Mouse (Mus musculus): ENCODE results near the gene Cnot1. TPM values are rescaled to one million over a fixed set of nuclear protein-coding genes. Genes with fewer than 3 reads are reported as not detected.

Cnot1 gene
- polyA plus RNA-seq, 1 experiment from 2014 or later, result 47.7 TPM

- no peak overlapping the region for H3K4me3 ChIP-seq
- peaks cover 77% of the 10 kb centered on the region for H3K27me3 ChIP-seq (replicated peaks)
- WGBS (ENCODE audit: insufficient replicate concordance), result 65% methylated on average over 4 of the region's 4 CpGs
- H3K4me1 ChIP-seq, result peaks cover 22% of the 10 kb centered on the region
- H3K27ac ChIP-seq, result no peak overlapping the region
- no peak for ATAC-seq
- no peaks in the 10 kb centered on the region for H3K9me3 ChIP-seq (replicated peaks)
- no peak overlapping the region for H3K9ac ChIP-seq
- no peaks in the 10 kb centered on the region for H3K36me3 ChIP-seq
- H3K4me2 ChIP-seq, result no peak overlapping the region
Measured at GRCm38 (mm10) chr8:95701809-95702208, 105.5 kb downstream of the Cnot1 start.

- H3K4me3 ChIP-seq, result no peak overlapping the region
- no peaks in the 10 kb centered on the region for H3K36me3 ChIP-seq
- no peak overlapping the region for H3K27ac ChIP-seq
- peaks cover 90% of the 10 kb centered on the region for H3K27me3 ChIP-seq (replicated peaks)
- H3K4me1 ChIP-seq, result peaks cover 22% of the 10 kb centered on the region
- H3K4me2 ChIP-seq, result no peak overlapping the region
- H3K9ac ChIP-seq, result no peak overlapping the region
- 61% methylated on average over 9 of the region's 9 CpGs for WGBS (ENCODE audit: insufficient replicate concordance)
- no peaks in the 10 kb centered on the region for H3K9me3 ChIP-seq (replicated peaks)
- ATAC-seq, result no peak
Measured at GRCm38 (mm10) chr8:95700282-95700681, 107.0 kb downstream of the Cnot1 start.

- Histone ChIP-seq H3K27me3 (replicated peaks) (peaks cover 96% of the 10 kb centered on the region), H3K4me3 (no peak overlapping the region), H3K4me1 (peaks cover 11% of the 10 kb centered on the region), H3K27ac (no peak overlapping the region), H3K9ac (no peak overlapping the region), H3K9me3 (replicated peaks) (no peaks in the 10 kb centered on the region), H3K36me3 (no peaks in the 10 kb centered on the region), H3K4me2 (no peak overlapping the region)
- WGBS (ENCODE audit: insufficient replicate concordance), result 14% methylated on average over 6 of the region's 6 CpGs
- ATAC-seq, result no peak
Measured at GRCm38 (mm10) chr8:95698179-95698578, 109.1 kb downstream of the Cnot1 start.

- Histone ChIP-seq H3K4me2 (no peak overlapping the region), H3K4me1 (peaks cover under 1% of the 10 kb centered on the region), H3K4me3 (no peak overlapping the region), H3K36me3 (no peaks in the 10 kb centered on the region), H3K27me3 (replicated peaks) (peaks cover 94% of the 10 kb centered on the region), H3K9ac (no peak overlapping the region), H3K9me3 (replicated peaks) (no peaks in the 10 kb centered on the region), H3K27ac (no peak overlapping the region)
- WGBS (ENCODE audit: insufficient replicate concordance), result 2% methylated on average over 11 of the region's 11 CpGs
- ATAC-seq, result no peak
Measured at GRCm38 (mm10) chr8:95697128-95697527, 110.1 kb downstream of the Cnot1 start.

- Histone ChIP-seq H3K27me3 (replicated peaks) (peaks cover 93% of the 10 kb centered on the region), H3K4me2 (no peak overlapping the region), H3K36me3 (no peaks in the 10 kb centered on the region), H3K9ac (no peak overlapping the region), H3K4me1 (no peaks in the 10 kb centered on the region), H3K27ac (no peak overlapping the region), H3K4me3 (no peak overlapping the region), H3K9me3 (replicated peaks) (no peaks in the 10 kb centered on the region)
- WGBS (ENCODE audit: insufficient replicate concordance), result 54% methylated on average over 8 of the region's 8 CpGs
- ATAC-seq, result no peak
Measured at GRCm38 (mm10) chr8:95696661-95697060, 110.6 kb downstream of the Cnot1 start.

GRCm38 (mm10) chr8:95694631-95695030, 112.6 kb downstream of the Cnot1 start:
- H3K27ac ChIP-seq, result no peak overlapping the region
- no peak for ATAC-seq
- H3K4me3 ChIP-seq, result no peak overlapping the region
- no peaks in the 10 kb centered on the region for H3K36me3 ChIP-seq
- H3K4me2 ChIP-seq, result no peak overlapping the region
- 29% methylated on average over 6 of the region's 6 CpGs for WGBS (ENCODE audit: insufficient replicate concordance)
- H3K27me3 ChIP-seq (replicated peaks), result peaks cover 85% of the 10 kb centered on the region
- no peaks in the 10 kb centered on the region for H3K4me1 ChIP-seq
- no peak overlapping the region for H3K9ac ChIP-seq
- no peaks in the 10 kb centered on the region for H3K9me3 ChIP-seq (replicated peaks)

- no peaks in the 10 kb centered on the region for H3K36me3 ChIP-seq
- H3K27ac ChIP-seq, result no peak overlapping the region
- no peaks in the 10 kb centered on the region for H3K9me3 ChIP-seq (replicated peaks)
- peaks cover 81% of the 10 kb centered on the region for H3K27me3 ChIP-seq (replicated peaks)
- no peak overlapping the region for H3K4me3 ChIP-seq
- no peak overlapping the region for H3K4me2 ChIP-seq
- 58% methylated on average over 13 of the region's 13 CpGs for WGBS (ENCODE audit: insufficient replicate concordance)
- ATAC-seq, result no peak
- H3K9ac ChIP-seq, result no peak overlapping the region
- H3K4me1 ChIP-seq, result no peaks in the 10 kb centered on the region
Measured at GRCm38 (mm10) chr8:95690929-95691541, 116.2 kb downstream of the Cnot1 start.

GRCm38 (mm10) chr8:95688073-95688672, 119.1 kb downstream of the Cnot1 start:
- H3K4me3 ChIP-seq, result no peak overlapping the region
- H3K36me3 ChIP-seq, result no peaks in the 10 kb centered on the region
- no peak overlapping the region for H3K4me2 ChIP-seq
- no peak for ATAC-seq
- H3K9me3 ChIP-seq (replicated peaks), result no peaks in the 10 kb centered on the region
- H3K27me3 ChIP-seq (replicated peaks), result peaks cover 68% of the 10 kb centered on the region
- H3K27ac ChIP-seq, result no peak overlapping the region
- H3K4me1 ChIP-seq, result no peaks in the 10 kb centered on the region
- H3K9ac ChIP-seq, result no peak overlapping the region
- 62% methylated on average over 10 of the region's 10 CpGs for WGBS (ENCODE audit: insufficient replicate concordance)

GRCm38 (mm10) chr8:95678024-95678611, 129.1 kb downstream of the Cnot1 start:
- Histone ChIP-seq H3K4me2 (peak overlapping the region; percentile 72), H3K36me3 (no peaks in the 10 kb centered on the region), H3K9ac (no peak overlapping the region), H3K27ac (no peak overlapping the region), H3K9me3 (replicated peaks) (no peaks in the 10 kb centered on the region), H3K4me1 (peaks cover 4% of the 10 kb centered on the region), H3K4me3 (peak overlapping the region; percentile 48), H3K27me3 (replicated peaks) (peaks cover 95% of the 10 kb centered on the region)
- no peak for ATAC-seq
- WGBS (ENCODE audit: insufficient replicate concordance), result 3% methylated on average over 54 of the region's 70 CpGs

- H3K4me1 ChIP-seq, result peaks cover 4% of the 10 kb centered on the region
- no peaks in the 10 kb centered on the region for H3K36me3 ChIP-seq
- WGBS (ENCODE audit: insufficient replicate concordance), result 2% methylated on average over 35 of the region's 48 CpGs
- no peak overlapping the region for H3K27ac ChIP-seq
- no peak overlapping the region for H3K9ac ChIP-seq
- H3K27me3 ChIP-seq (replicated peaks), result peaks cover 96% of the 10 kb centered on the region
- H3K4me2 ChIP-seq, result peak overlapping the region; percentile 72
- H3K9me3 ChIP-seq (replicated peaks), result no peaks in the 10 kb centered on the region
- ATAC-seq, result no peak
- H3K4me3 ChIP-seq, result peak overlapping the region; percentile 48
Measured at GRCm38 (mm10) chr8:95677591-95678023, 129.7 kb downstream of the Cnot1 start.

GRCm38 (mm10) chr8:95676631-95677030, 130.6 kb downstream of the Cnot1 start, which contains the start of gene Ndrg4:
Gene Ndrg4, plus strand, starts transcription at chr8:95676980.
- peaks cover 96% of the 10 kb centered on the region for H3K27me3 ChIP-seq (replicated peaks)

GRCm38 (mm10) chr8:95672811-95673210, 134.5 kb downstream of the Cnot1 start:
- no peak overlapping the region for H3K9ac ChIP-seq
- peaks cover 70% of the 10 kb centered on the region for H3K27me3 ChIP-seq (replicated peaks)
- no peak for ATAC-seq
- no peak overlapping the region for H3K4me3 ChIP-seq
- WGBS (ENCODE audit: insufficient replicate concordance), result 55% methylated on average over 5 of the region's 5 CpGs
- no peak overlapping the region for H3K27ac ChIP-seq
- no peaks in the 10 kb centered on the region; the same call in 1 of the 2 replicates for H3K4me1 ChIP-seq
- H3K4me2 ChIP-seq, result no peak overlapping the region
- H3K36me3 ChIP-seq, result no peaks in the 10 kb centered on the region
- H3K9me3 ChIP-seq (replicated peaks), result no peaks in the 10 kb centered on the region

More at GRCm38 (mm10) chr8:95676631-95677030, 130.6 kb downstream of the Cnot1 start, which contains the start of gene Ndrg4:
- 32% methylated on average over 9 of the region's 9 CpGs for WGBS (ENCODE audit: insufficient replicate concordance)
- H3K9me3 ChIP-seq (replicated peaks), result no peaks in the 10 kb centered on the region
- H3K36me3 ChIP-seq, result no peaks in the 10 kb centered on the region
- H3K4me1 ChIP-seq, result peaks cover 4% of the 10 kb centered on the region
- no peak for ATAC-seq
- peak within 1 kb of the TSS; percentile 72 for H3K4me2 ChIP-seq
- H3K27ac ChIP-seq, result no peak within 1 kb of the TSS
- H3K9ac ChIP-seq, result no peak within 1 kb of the TSS
- H3K4me3 ChIP-seq, result peak within 1 kb of the TSS; percentile 48

Measured in liver, embryonic 12.5 days (tissue).